Mouse (Mus musculus): Measurements from ENCODE around the gene C1qtnf5. TPM values are rescaled to one million over a fixed set of nuclear protein-coding genes. Genes with fewer than 3 reads are reported as not detected.

C1qtnf5 gene
- total RNA-seq, 2 experiments from 2014 or later, result 8.4 to 8.9 TPM

DNA sequence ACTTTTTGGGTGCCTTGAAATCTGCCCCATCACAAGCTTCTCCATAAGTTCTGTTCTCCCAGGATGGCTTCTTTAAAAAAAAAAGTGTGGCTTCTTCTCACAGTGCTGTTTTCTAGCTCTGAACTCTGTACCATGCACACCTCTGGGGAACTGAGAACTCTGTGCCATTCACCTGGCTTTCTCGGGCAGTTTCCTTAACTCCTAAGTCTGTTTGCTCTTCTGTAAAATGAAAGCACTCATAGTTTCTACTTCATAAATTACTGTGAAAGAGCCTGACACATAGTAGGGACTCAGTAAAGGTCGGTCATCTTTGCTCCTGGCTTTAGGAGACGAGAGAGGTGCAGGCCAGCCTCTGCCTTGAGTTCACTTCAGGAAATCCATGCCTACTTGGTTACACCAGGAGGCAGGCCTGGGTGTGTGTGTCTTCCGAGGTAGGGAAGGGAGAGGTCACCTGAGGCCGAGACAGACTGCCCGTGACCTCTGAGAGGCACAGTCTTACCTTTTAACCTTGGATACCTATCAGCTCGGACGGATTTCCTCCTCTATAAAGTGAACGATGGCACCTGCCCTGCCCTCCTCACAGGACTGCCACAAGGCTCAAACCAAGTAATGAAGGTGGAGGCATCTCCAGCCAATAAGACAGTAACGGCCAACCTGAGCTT is 28.8 kb upstream of the C1qtnf5 start:
- intact Hi-C loops (cut with DNase I), result no loop called here
- DNase-seq, result no peak

DNA sequence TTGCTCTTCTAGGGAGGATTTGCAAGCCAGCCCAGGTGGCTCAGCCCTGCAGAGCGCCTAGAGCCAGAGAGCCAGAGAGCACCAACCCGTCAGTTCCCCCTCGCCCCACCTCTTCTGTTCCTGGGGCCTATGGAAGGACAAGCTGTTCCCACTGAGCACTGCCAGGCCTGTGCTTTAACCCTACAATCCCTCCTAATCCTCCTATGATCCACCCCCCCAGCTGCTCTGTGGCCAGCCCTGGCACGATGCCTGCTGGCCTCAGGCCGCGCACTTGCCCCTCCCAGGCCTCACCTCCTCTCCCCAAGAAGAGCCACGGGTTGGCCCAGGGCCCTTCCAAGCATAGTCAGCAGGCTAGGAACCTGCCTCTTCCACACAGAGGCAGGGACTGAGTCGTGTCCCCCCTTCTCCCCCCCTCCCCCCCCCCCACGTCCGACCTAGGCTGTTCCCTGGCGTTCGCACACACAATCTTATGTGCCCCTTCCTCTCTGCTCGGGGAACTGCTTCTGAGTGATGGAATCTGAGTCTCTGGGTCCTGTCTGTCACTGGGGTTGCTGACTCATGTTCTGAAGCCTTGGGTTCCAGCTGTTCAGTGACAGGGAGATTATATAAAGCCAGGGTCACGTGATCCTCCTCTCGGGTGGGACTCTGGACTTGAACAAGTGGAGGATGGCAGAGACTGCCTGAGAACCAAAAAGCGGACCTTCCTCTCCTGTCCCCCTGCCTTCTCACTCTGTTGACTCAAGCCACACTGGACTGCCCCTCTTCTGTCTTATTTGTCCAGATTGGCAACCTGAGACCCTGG is 27.9 kb upstream of the C1qtnf5 start:
- peak; percentile 82 to 84 for DNase-seq
- intact Hi-C loops (cut with DNase I), result no loop called here

DNA sequence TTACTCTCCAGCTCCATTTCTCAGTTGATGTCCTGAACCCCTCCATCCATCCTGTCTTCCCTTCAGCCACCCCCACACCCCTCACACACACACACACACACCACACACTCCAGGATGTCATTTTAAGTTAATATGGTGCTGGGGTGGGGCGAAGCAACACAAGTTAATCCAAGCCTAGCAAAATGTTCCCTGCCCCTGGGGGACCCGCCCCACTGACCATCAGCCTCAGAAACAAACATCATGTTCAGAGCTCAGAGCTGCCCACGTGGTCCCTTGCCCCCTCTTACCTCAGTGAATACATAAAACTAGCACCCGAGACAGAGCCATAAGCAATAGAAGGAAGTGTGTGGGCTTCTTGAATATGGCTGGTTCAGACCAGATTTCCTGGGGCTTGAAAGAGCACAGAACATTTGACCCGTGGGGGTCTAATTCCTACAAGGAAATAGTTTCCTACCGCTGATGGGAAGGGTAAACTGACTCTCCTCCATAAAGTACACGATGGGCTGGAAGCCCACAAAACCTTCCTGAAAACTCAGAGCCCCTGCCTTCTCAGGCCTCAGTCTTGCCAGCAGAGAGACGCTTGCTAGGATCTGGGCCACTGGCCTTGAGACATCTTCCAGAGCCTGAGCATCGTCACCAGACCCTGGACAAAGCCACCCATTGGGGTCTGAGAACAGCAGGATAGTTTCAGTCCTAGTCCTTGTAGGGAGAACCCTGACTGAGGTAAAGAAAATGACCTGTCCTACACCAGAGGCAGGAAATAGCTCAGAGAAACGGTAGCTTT is 26.9 kb upstream of the C1qtnf5 start:
- DNase-seq, result peak in 1 of 2 experiments; percentile 2
- intact Hi-C loops (cut with DNase I), result no loop called here

DNA sequence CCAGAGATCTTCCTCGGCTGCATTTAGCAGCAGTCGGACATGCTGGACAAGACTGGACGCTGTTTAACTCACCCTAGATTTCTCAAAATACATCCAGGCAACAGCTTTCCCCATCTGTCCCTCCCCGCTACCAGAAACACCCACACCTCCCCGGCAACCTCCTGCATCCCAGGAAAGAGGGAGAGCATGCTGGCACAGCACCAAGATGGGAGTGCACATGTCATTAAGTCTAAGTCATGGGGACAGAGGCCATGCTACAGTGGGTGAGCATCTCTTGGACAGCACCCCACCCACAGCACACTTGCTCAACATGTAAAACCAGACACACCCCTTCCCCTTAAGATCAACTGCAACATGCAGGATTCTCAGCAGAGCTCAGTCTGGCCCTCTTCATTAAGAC is 26.1 kb upstream of the C1qtnf5 start:
- intact Hi-C loops (cut with DNase I), result no loop called here
- peak; percentile 29 to 46 for DNase-seq

DNA sequence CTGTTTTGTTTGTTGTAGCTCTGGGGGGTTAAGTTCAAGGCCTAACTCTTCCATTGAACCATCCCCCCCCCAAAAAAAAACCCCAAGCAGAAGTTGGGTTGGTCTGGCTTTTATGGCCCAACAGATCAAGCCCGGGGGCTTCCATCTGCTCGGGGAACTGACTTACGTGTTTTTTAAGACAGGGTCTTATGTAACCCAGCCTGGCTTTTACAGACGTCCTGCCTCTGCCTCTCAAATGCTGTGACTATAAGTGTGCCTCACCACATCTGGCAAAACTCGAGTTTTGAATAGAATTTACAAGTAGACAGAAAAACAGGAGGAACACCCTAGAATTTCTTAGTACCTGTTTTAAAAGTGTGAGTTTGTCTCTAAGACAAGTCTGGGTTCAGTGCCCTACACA is 25.5 kb upstream of the C1qtnf5 start:
- DNase-seq, result no peak
- intact Hi-C loops (cut with DNase I), result no loop called here

DNA sequence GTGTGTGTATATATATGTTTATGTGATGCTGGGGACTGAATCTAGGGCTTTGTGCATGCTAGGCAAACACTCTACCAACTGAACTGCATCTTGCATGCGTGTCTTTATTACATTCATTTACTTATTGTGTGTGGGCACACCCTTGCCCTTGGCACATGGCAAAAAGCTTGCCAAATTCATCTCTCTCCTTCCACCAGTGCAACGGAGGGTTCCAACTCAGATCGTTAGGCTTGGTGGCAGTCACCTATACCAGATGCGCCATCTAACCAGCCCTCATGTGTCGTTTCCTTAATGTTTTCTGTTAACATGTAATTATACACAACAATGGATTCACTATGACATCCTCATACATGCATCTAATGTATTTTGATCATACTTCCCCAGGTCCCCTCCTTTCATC is 24.8 kb upstream of the C1qtnf5 start:
- no peak for DNase-seq
- intact Hi-C loops (cut with DNase I), result no loop called here

DNA sequence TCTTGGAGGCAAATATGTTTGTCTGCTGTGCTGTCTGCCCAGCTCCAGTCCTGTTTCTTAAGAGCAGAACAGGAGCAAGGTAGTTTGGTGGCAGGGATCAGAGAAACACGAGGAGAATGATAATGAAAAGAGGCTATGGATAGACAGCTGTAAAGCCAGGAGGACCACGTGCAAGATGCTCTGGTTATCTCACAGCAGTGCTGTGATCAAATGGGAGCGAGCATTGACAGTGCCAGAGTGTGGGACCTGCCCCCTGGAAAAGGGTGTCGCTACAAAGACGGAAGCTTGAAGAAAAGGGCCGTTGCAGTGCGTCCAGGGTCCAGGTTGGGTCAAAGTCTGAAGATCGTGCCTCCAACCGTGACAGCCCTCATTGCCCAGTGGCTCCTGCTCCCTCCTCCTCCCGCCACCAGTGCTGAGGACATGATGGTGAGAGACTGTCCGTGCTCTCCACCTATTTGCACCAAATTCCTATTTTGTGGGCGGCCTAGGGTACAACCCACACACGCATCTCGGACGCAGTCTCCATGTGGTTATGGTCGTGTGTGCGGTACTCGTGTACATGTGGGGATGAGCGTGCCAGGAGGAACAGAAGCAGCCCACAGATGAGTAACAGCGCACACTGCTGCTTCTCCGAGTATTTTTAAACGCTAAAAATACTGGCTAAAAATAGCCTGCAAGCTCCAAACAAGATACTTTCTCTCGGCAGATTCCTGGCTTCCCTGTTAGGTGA is 23.5 kb upstream of the C1qtnf5 start:
- intact Hi-C loops (cut with DNase I), result loop anchor here (2.0 kb wide), 1 partner anchor 17 kb away; the partner anchor contains the start of gene Usp2

DNA sequence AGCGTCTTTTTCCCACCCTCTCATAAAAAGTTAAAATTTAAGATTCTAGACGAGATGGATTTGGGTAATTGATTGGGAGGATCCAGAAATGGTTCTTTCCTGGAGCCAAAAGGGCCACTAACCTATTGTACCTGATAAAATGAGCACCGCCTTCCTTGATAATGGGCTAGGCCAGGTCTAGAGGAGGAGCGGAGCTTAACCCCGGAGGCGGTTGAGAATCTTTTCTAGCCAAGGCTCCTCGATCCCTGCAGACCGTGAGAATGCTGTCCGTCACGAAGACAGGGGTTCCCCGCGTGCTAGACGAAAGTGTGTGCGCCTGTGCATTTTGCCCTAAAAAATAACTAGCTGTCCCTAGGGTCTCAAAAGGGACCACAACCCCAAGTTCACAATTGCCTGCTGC is 22.8 kb upstream of the C1qtnf5 start:
- intact Hi-C loops (cut with DNase I), result loop anchor here (2.0 kb wide), 1 partner anchor 17 kb away; the partner anchor contains the start of gene Usp2
- no peak for DNase-seq

More for the DNA sequence above, 23.5 kb upstream of the C1qtnf5 start:
- peak; percentile 31 to 54 for DNase-seq

DNA sequence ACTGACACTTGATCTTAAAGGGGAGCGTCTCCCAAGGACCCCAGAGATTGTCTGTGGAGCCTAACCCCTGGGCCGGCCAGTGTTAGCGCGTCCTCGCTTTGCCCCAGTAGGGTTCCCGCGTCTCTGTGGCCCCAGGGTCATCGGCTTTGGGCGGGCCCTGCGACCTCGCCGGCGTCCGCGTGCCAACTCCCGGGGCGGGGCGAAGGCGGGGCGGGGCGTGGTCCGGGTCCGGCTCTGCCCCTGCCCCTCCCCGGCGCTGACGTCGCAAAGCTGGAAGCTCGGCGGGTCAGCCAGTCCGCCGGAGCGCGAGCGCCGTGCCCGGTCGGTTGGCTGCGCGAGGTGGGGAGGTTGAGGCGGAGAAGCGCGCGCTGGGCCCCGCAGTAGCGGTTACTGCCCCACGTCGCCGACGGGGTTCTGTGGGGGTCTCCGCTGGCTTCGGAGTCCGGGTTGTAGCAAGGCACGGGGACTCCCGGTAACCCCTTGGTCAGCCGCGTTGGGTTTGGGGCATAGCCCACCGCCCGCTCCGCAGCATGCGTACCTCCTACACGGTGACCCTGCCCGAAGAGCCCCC is 22.3 kb upstream of the C1qtnf5 start:
- intact Hi-C loops (cut with DNase I), result loop anchor here (2.0 kb wide), 1 partner anchor 18 kb away; the partner anchor contains the start of gene Usp2

DNA sequence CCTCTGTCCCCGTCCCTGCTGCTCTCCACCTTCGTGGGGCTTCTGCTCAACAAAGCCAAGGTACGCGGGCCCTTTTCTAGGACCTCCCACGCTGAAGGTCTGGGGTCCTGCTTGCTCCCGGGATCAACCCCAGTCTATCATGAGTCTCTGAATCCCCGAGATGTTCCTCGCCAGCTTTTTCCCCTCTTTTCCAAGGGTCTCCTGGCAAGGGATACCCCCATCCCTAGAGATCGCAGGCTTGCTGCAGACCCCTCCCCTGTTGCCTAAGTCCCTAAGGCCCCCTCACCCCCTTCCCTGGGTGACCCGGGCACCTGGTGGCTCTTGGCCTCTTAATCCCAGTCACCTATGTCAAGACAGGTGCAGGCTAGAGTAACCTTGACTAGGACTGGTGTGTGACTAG is 21.8 kb upstream of the C1qtnf5 start:
- DNase-seq, result no peak
- intact Hi-C loops (cut with DNase I), result loop anchor here (2.0 kb wide), 1 partner anchor 18 kb away; the partner anchor contains the start of gene Usp2

More for the DNA sequence above, 22.3 kb upstream of the C1qtnf5 start:
- DNase-seq, result peak; percentile 96 to 97

DNA sequence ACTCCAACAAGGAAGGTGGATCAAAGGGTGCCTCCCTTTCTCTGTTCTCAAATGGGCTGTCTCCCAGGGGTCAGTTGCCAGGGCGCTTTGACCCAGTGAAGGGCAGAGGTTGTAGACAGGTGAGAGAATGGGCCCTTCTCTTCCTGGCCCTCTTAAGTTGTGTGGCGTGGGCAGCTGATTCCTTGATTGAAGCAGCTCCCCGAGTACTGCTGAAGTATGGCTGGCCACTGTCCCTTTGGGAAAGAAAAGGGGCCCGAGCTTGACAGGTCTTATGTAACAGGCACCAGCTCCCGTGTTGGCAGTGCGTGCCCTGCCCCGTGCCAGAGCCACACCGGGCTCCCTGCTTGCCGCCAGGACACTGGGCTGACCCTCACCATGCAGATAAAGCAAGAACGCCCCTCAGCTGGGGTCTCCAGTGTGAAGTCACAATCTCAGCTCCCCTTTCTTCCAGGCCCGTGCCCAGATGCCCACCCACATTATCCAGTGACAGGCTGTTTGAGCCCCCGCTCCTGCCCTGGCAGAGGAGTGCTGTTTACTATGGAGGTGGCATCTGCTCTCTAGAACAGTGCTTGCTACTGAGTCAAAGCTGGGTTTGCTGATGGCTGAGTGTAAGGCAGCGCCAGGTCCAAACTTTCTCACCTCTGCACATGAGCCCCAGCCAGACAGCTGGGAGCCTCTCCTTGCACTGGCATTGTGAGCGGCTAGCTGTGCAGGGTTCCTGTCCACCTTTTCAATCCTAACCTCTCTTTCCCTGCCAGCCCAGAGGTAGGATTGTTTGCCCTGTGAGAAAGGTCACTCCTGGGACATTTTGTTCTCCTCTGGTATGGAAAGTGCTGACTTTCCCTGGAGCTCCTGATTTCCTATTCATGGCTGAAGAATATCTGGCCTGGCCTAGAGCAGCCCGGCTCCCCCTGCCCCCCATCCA is 21.0 kb upstream of the C1qtnf5 start:
- peak; percentile 67 to 77 for DNase-seq
- intact Hi-C loops (cut with DNase I), result loop anchor here (2.0 kb wide), 1 partner anchor 19 kb away; the partner anchor contains the start of gene Usp2

DNA sequence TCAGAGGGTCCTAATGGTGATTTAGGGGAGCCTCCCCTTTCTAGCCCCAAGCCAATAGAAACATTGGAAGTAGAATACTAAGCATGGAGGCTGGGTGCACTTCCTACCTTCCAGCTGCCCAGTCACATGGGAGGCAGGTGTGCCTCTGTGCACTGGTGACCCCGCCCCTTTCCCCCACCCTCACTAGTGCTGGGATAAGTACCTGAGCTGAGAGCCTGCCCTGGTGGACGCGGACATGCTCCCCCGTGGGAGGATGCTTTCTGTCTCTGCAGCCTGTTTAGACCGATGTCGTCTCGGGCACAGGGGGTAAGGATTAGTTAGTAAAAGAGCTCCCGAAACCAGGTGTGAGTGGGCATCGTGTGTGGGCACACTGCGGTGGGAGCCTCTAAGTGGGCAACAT is 20.1 kb upstream of the C1qtnf5 start:
- intact Hi-C loops (cut with DNase I), result no loop called here
- no peak for DNase-seq

DNA sequence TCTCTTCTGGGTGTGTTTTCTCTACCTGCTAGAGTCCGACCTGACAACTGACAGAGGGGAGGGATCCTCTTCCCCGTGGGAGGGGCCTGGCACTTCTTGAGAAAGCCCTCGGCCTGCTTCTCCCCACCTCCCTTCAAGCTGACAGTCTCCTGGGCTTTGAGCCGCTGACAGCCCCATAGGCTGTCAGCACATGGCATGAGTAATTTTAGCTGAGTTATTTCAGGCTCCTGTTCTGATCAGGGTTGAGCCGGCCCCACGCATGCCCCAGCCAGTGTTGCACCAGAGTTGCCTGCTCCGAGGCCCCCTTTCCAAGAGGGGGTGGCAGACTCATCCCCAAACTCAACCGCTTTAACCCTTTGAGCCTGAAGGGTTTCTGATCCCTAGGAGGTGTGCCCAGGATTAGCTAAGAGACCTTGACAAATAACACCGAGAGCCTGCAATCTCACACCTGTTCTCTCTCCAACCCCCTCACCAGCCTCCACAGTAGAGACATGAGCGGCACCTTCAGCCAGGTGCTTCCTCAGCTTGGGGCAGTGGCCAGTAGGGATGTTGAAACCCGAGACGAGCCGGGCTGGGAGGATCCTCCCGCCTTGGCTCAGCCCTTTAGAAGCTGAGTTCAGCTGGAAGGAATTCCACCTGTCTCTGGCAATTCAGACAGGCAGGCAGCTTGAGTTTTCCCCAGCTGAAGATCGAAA is 19.1 kb upstream of the C1qtnf5 start:
- peak; percentile 44 to 56 for DNase-seq
- intact Hi-C loops (cut with DNase I), result no loop called here

DNA sequence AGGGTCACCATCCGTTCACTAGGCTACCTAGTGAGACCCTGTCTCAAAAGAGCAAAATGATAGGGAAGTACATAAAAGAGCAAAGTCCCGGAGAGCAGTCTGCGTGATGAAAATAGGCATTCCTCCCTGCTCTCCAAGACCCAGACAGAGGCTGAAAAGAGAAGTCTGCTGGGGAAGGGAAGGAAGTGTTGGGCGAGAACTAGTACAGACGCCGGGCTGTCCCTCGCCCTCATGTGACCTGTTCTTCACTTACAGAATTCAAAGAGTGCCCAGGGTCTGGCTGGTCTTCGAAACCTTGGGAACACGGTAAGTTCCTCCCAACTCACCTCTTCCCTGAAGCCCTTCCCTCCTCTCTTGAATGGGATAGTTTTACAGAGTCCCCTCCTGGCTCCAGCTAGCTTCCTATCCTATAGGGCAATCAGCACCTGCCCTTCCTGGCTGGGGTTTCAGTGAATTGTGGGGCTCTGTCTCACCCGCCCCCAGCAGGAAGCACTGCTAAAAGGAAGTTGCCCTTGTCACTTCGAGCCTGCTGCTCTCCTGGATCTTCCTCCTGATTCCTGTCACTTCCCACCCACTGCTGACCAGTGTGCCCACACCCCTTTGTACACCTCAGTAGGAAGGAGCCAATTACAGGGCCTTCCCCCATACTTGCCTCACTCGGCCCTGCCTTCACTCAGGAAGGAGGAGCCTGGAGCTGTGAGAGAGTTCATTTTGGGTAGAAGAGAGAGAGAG is 18.0 kb upstream of the C1qtnf5 start:
- intact Hi-C loops (cut with DNase I), result no loop called here
- DNase-seq, result peak in 1 of 2 experiments; percentile 33

DNA sequence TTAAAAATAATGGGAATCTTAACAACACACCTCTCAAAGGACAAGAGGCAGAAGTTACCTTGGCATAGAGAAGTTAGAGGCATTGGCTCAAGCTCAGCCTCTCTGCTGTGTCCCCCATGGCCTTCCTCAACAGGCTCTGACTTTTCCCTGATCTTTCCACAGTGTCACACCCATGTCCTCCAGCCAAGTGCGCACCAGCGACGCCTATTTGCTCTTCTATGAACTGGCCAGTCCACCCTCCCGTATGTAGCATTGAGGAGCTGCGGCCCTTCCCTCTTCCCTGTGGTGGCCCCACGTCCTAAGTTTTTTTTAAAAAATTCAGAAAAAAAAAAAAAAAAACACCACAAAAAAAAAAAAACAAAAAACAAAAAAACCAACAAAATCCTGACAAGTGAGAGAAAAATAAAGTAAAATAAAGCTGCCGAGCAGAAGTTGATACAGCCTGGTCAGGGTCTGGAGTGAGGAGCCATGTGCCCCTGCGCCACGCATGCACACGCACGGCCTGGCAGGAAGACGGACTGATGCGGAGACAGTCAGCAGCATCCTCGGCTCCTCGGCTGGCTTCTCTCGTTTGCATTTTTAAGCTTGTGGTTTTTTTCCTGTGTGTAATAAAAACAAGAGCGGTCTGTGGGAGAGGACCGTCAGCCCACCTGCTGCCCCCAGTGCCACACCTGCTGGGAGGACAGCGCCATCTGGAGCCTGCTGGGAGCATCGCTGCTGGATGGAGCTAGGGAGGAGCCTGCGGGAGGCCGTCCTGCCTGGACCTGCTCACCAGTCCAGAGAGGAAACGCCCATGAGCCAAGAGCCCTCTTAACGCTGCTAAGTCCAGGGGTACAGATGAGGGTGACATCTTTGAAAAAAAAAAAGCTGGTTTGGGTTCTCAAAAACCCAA is 13.2 kb upstream of the C1qtnf5 start:
- peak; percentile 77 to 79 for DNase-seq
- intact Hi-C loops (cut with DNase I), result loop anchor here (2.0 kb wide), 1 partner anchor 19 kb away; no protein-coding TSS in a partner anchor

DNA sequence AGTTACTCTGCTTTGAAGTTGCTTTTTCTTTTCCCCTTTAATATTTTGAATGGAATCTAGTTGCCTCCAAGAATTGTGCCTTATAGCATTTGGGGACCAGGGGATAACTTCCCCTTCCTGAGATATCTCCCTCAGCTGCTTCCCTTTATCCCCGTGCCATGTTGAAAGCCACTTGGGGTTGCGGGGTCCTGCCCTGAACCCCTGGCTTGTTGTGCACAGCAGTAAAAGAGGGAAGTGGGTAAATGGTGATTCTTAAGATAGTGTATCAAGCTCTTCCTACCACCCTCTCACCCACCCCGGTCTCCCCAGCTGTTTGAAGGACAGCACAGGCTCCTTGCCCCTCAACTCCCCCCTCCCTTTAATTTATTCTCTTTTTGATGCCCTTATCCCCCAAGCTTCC is 12.3 kb upstream of the C1qtnf5 start:
- intact Hi-C loops (cut with DNase I), result loop anchor here (2.0 kb wide), 1 partner anchor 20 kb away; no protein-coding TSS in a partner anchor

More for the DNA sequence above, 12.3 kb upstream of the C1qtnf5 start:
- no peak for DNase-seq

All from heart, postnatal 36 days (tissue).